Mouse (Mus musculus) testis, adult 2 months (tissue): ENCODE results near the gene 2700097O09Rik. TPM values are rescaled to one million over a fixed set of nuclear protein-coding genes. Genes with fewer than 3 reads are reported as not detected.

ENCODE experiments used
- H3K27ac ChIP-seq: fragments of 200-500 bp; 2 replicates; pipeline ENCODE4 v1.5.1; 2012; ENCODE audit warnings: low read depth, low read length; ENCODE audit not compliant: control insufficient read depth, insufficient read depth
- H3K27me3 ChIP-seq: fragments of 200-500 bp; 2 replicates; pipeline ENCODE4 v1.6.1; 2012; ENCODE audit warnings: mild to moderate bottlenecking, low read length, moderate library complexity; ENCODE audit not compliant: control insufficient read depth, insufficient read depth
- H3K36me3 ChIP-seq: fragments of 200-500 bp; 2 replicates; pipeline ENCODE4 v1.6.1; 2012; ENCODE audit warnings: mild to moderate bottlenecking, low read length; ENCODE audit not compliant: control insufficient read depth, insufficient read depth
- H3K4me1 ChIP-seq: fragments of 200-500 bp; 2 replicates; pipeline ENCODE4 v1.6.1; 2012; ENCODE audit warnings: low read length; ENCODE audit not compliant: control insufficient read depth, insufficient read depth
- H3K4me3 ChIP-seq: fragments of 200-500 bp; 2 replicates; pipeline ENCODE4 v1.5.1; 2012; ENCODE audit warnings: low read depth, mild to moderate bottlenecking, low read length, moderate library complexity, mixed read lengths; ENCODE audit not compliant: control insufficient read depth
- CTCF ChIP-seq: fragments of 200-500 bp; IDR thresholded peaks from 2 replicates; pipeline ENCODE4 v1.5.1; 2012; ENCODE audit warnings: low read depth, mild to moderate bottlenecking, inconsistent platforms, low read length, moderate library complexity; ENCODE audit not compliant: control insufficient read depth, insufficient read depth, insufficient replicate concordance
- POLR2A ChIP-seq: fragments of 200-500 bp; IDR thresholded peaks from 2 replicates; pipeline ENCODE4 v1.6.1; 2012; ENCODE audit warnings: low read depth, mild to moderate bottlenecking, inconsistent platforms, low read length, moderate library complexity; ENCODE audit not compliant: control insufficient read depth
- polyA plus RNA-seq: library from polyadenylated mRNA; depleted of rRNA; stranded (reverse); fragments of >200 nt; gene quantifications from 2 replicates; pipeline ENCODE4 v1.2.3, GENCODE M21; 2012

2700097O09Rik gene
- polyA plus RNA-seq, 1 experiment: 8.6 TPM

DNA sequence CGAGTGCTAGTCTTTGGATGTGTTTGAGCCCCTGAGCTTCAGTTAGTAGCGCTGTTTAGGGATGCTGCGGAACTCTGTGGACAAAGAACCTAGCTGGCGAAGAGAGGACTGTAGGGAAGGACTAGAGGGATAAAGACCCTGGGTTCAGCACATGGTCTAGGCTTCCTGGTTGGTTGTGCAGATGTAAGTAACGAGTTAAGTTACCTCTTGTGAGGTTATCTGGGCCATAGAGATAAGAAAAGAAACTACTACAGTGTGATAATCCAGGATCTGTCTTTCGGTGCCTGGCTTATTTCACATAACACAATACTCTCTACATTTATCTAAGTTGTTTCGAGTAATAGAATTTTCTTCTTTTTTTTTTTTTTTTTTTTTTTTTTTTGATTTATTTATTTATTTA, 6.2 kb downstream of the 2700097O09Rik start:
- TF ChIP-seq CTCF (no peak), POLR2A (no peak)
- Histone ChIP-seq H3K4me1 (no peaks in the 10 kb centered on the region), H3K27me3 (no peaks in the 10 kb centered on the region), H3K27ac (no peak overlapping the region), H3K36me3 (no peaks in the 10 kb centered on the region), H3K4me3 (no peak overlapping the region)

- no peak overlapping the region for H3K4me3 ChIP-seq
- TF ChIP-seq POLR2A: no peak
- no peak for TF ChIP-seq CTCF
- no peak overlapping the region for H3K27ac ChIP-seq
- H3K36me3 ChIP-seq: no peaks in the 10 kb centered on the region
- no peaks in the 10 kb centered on the region for H3K27me3 ChIP-seq
- no peaks in the 10 kb centered on the region for H3K4me1 ChIP-seq
These were observed 7.4 kb downstream of the 2700097O09Rik start for GRCm38 (mm10) chr12:55072495-55072894.

DNA sequence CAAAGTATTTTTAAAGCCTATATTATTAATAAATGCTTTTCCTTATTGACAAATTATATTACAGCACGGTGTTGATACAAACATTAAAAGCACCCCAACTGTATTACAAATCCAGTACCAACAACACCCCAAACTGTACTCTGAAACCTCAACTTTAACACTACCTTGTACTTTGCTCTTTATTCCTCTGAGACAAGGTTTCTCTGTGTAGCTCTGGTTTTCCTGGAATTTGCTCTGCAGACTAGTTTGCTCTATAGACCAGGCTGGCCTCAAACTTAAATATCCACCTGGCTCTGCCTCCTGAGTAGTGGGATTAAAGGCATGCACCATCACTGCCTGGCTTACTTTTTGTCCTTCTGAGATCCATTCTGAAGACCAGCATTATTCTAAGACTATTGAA, 17.8 kb downstream of the 2700097O09Rik start:
- TF ChIP-seq POLR2A (no peak), CTCF (no peak)
- Histone ChIP-seq H3K4me3 (no peak overlapping the region), H3K4me1 (peaks cover 2% of the 10 kb centered on the region; the same call in 1 of the 2 replicates), H3K36me3 (no peaks in the 10 kb centered on the region), H3K27ac (no peak overlapping the region), H3K27me3 (no peaks in the 10 kb centered on the region)

- H3K27ac ChIP-seq: no peak overlapping the region
- H3K4me1 ChIP-seq: no peaks in the 10 kb centered on the region
- H3K36me3 ChIP-seq: no peaks in the 10 kb centered on the region
- TF ChIP-seq CTCF (no peak), POLR2A (no peak)
- no peaks in the 10 kb centered on the region for H3K27me3 ChIP-seq
- H3K4me3 ChIP-seq: no peak overlapping the region
These were observed 18.9 kb downstream of the 2700097O09Rik start for GRCm38 (mm10) chr12:55061006-55061405.

- Histone ChIP-seq H3K27ac (no peak overlapping the region), H3K27me3 (no peaks in the 10 kb centered on the region), H3K4me3 (no peak overlapping the region), H3K4me1 (no peaks in the 10 kb centered on the region), H3K36me3 (no peaks in the 10 kb centered on the region; the same call in 1 of the 2 replicates)
- no peak for TF ChIP-seq POLR2A
- TF ChIP-seq CTCF: no peak
These were observed 19.6 kb downstream of the 2700097O09Rik start for GRCm38 (mm10) chr12:55060212-55060898.

DNA sequence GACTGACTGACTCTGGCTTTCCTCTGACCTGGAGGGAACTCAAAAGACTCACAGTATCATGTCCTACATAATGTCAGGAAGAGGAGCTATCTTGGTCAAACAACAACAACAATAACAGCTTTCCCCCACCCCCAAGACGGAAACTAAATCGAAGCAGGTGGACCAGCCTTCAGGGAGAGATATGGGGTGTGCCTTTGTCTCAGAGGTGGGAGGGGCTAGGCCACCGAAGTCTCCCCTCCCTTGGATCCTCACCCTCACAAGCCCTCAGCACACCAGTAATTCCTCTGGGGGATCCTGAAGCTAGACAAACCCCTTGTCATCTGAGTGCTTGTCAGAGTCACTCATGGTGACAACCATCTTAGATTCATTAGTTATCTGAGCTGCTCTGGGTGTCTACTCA, 20.1 kb downstream of the 2700097O09Rik start:
- Histone ChIP-seq H3K27ac (no peak overlapping the region), H3K27me3 (no peaks in the 10 kb centered on the region)
- TF ChIP-seq POLR2A: no peak
- TF ChIP-seq CTCF: no peak

DNA sequence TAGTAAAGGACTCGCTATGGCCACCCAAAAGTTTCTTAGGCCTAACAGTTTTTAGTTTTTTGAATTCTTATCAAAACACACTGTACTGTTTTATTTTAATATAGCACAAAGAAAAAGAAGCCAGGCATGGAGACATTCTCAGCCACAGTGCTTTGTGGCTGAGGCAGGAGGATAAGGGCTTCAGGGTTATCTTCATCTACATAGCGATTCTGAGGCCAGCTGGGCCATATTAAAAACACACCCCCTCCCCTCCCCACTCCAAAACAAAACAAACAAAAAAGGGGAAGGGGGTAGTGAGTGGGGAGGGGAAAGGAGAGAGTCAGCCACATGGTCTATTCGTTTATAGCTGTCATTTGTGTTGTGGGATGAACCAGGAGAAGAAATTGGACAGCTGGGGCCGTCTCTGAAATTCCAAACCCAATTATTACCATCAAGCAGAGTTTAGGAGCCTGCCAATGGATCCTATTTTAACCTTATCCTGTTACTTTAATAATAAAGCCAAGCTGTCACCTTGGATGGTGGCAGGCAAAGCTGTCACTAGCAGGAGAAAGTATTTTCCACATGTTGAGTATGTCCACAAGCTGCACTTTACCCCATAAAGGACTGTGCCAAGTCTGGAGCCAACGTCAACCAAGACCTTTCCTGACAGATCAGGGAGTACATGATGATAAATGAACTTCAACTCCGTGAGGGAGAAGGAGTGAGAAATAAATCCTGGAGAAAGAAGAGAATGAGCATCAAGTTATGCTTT, 20.9 kb downstream of the 2700097O09Rik start:
- H3K27ac ChIP-seq: no peak overlapping the region
- H3K36me3 ChIP-seq: no peaks in the 10 kb centered on the region; the same call in 1 of the 2 replicates
- H3K4me3 ChIP-seq: no peak overlapping the region
- H3K4me1 ChIP-seq: no peaks in the 10 kb centered on the region
- H3K27me3 ChIP-seq: no peaks in the 10 kb centered on the region
- no peak for TF ChIP-seq CTCF
- no peak for TF ChIP-seq POLR2A

More for the DNA sequence above, 20.1 kb downstream of the 2700097O09Rik start:
- Histone ChIP-seq H3K36me3 (no peaks in the 10 kb centered on the region; the same call in 1 of the 2 replicates), H3K4me3 (no peak overlapping the region), H3K4me1 (no peaks in the 10 kb centered on the region)
